Mouse (Mus musculus) E14TG2a.4 (cell line): ENCODE data around the gene Edaradd.

Experiments
- CTCF ChIP-seq: conservative IDR thresholded peaks from 2 replicates; pipeline ENCODE4 v1.5.1; 2014; ENCODE audit warnings: low read length
- NANOG ChIP-seq: IDR thresholded peaks from 2 replicates; pipeline ENCODE4 v1.6.1; 2014; ENCODE audit warnings: borderline replicate concordance, low read length, mixed read lengths

DNA sequence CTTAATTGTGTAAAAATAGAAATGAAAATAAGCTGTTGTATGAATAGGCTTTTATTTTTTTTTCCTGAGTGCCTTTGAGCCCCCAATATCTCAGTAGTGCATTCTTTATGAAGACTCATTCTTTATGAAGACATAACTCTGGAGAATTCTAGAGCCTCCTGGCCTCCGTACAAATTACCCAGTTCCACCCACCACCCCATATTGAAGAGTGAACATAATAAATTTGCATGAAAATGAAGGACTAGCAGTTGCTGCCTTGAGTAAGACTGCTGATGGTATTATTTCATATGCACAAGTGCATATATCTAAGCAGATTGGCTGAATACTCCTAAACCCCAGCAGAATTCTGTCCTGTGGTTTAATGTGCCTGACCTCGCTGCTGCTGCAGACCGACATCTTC lies 80.7 kb downstream of the Edaradd start:
- TF ChIP-seq CTCF (no peak), NANOG (no peak)
